Mouse (Mus musculus): ENCODE results near the gene Dpp6.

GRCm38 (mm10) chr5:27730666-27731065 is 913.7 kb downstream of the Dpp6 start:
- TF ChIP-seq POLR2A (IDR thresholded peaks at IDR 0.05; ENCODE audit: insufficient read depth, low read depth, low read length) = no peak
- no peak for TF ChIP-seq EP300 (IDR thresholded peaks at IDR 0.05; ENCODE audit: insufficient read depth, low read depth, low read length)
